Mouse (Mus musculus): ENCODE results near the gene Cfap46.

DNA sequence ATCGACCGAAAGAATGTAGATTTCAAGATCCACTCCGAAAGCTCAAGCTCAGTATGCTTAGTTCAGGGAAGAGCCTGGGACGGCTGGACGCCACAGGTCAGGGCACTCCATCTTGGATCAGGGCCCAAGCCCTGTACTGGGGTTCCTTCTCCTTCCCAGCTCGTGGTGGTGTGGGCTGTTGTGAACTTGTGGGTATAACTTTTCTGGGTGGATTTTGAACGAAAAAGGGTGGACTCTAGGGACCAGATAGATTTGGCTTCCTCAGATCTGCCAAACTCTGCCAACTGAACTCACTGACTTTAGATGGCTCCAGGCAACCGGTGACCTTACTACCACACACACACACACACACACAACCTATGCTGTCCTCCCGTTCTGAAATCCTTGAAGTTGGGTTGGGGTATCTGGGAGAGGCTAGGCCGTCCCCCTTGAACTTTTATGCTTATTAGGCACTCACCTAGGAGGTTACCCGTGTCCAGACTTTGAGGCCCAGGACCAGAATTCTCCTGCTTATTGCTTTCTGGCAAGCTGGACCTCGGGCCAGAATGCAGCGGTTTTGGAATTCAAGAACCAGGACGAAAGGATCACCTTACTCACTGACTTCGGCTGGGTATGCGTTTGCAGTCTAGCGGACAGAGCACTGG lies 100.4 kb downstream of the Cfap46 start:
- no peak for TF ChIP-seq POLR2A (IDR thresholded peaks at IDR 0.05; ENCODE audit: low read depth, low read length)
- TF ChIP-seq CTCF (conservative IDR thresholded peaks at IDR 0.05; ENCODE audit: insufficient read depth, insufficient read length, low read depth, low read length), result no peak
